Mouse (Mus musculus) fat pad, adult 2 months (tissue): ENCODE data around the gene Nfyb.

ENCODE experiments used
- DNase-seq: peaks from one replicate; pipeline ENCODE4 v3.0.0-alpha.2; 2011; ENCODE audit warnings: low read depth, low spot score; ENCODE audit errors: extremely low read depth

Nfyb gene

DNA sequence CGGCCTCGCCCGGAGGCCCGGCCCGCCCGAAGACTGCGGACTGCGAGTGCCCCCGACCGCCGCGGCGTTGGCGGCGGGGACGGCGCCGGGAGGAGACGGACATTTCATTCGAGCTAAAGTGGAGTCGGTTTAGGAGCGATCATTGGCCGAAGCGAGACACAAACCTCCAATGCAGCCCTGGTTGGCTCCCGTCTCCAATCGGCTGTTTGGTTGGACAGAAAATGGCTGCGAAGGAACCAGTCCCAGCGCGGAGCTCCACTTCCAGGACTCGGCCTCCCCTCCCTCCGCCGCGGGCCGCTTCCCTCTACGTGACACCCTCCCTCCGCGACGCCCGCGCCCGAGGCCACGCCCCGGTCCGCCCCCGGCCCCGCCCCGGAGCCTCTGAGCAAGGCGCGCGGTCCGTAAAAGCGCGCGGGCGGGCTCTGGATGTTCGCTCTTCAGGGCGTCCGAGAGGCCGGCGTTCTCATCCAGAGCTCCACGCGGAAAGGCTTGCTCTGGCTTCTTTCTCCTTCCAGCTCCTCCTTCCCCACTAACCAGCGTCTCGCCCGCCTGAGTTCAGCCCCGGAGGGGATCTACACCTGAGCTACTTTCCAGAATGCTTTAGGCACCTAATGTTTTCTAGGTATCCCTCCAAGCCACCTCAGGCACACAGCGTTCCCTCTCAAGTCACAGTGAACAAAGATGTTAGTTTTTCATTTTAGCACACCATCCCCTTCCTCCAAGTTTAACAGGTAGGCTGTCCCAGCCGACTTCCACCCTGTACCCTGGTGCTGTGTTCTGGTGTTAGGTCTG, at the start of gene Nfyb:
Nfyb (minus strand) TSS at position 305 of the 792 bp plus-strand sequence.
- DNase-seq: peak; percentile 72

DNA sequence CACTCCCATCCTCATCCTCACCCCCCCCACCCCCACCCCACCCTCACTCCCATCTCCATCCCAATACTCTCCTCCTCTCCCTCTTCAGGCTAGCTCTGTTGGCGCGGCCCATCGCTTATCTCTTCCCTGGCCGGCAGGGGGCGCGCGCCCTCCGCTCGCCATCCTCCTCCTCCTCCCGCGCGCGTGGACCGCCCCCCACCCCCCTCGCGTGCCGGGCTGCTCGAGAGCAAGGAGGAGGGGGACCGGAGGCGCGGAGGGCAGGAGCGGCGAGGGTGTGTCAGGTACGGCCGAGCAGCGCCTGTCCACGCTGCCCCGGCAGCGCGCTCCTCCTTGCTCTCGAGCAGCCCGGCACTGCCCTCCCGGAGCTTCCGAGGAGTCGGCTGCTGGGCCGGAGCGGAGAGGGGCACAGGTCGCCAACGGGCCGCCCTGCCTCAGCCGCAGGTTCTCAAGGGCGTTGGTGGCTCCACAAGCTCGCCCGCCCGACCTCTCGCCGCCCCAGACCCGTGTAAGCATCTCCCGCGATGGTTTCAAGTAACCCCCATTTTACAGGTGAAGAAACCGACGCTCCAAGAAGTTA, 48.0 kb upstream of the Nfyb start:
- DNase-seq: no peak

DNA sequence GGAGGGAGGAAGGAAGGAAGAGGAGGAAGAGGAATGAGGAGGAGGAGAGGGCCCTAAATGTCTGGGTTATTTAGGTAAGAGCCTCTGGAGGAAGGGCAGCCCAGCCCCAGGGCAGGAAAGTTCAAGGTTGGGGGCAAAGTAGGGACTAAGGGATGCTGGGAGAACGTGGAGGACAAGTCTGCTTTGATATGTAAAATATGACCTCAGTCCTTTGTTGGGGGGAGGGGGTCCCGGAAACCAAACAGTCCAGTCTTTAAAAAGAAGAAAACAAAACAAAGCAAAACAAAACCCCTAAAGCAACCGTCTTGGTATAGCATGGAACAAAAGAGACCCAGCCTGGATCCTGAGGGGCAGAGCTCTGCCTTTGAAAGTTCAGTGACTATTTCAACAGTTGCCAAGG, 45.4 kb upstream of the Nfyb start:
- no peak for DNase-seq

DNA sequence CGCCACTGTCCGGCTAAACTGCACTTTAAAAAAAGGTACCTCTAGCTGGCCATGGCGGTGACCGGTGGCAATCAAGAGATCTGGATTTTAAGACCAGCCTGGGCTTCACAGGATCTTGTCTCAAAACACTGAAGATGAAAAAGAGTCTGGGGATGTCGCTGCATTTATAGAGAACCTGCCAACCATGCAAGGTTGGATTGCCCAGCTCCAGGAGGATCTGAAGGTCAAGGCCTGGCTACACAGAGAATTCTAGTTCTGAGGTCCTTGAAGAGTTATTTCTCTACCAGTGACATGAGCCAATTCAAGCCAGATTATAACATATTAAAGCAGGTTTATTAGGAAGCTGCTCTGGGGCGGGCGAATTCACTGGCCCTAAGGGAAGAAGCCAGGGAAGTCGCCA, 44.9 kb upstream of the Nfyb start:
- no peak for DNase-seq

DNA sequence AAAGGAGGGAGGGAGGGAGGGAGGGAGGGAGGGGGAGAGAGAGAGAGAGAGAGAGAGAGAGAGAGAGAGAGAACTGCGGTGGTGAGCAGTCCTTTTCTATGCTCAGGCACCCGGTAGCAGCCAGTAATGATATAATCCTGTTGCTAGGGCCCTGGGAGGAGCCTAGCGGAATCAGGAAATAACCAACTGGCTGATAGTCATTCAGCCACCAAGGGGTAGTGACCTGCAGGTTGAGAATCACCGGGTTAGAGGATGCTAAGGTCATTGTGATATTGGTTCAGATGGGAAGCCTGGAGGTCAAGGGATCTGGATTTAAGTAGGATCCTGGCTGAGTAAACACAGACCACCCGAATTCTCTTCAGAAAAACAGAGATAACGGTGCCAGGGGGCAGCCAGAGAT, 44.2 kb upstream of the Nfyb start:
- no peak for DNase-seq

DNA sequence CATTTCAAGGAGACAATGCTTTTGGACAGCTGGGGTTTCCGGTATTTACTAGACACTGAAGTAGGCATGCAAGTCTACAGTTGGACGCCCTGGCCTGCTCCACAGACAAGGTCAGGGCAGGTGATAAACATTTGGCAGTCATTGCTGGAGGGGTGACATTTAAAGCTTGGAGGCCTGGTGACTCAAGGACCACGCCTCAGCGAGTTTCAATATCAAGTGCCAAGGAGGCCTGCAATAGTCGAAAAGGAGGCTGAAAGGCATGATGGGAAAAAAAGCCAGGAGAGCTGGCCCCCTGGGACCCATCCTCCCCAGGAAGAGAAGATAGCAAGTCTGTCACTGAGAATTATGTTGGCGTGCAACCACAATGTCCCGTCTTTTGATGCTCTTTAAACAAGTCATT, 43.3 kb upstream of the Nfyb start:
- no peak for DNase-seq

DNA sequence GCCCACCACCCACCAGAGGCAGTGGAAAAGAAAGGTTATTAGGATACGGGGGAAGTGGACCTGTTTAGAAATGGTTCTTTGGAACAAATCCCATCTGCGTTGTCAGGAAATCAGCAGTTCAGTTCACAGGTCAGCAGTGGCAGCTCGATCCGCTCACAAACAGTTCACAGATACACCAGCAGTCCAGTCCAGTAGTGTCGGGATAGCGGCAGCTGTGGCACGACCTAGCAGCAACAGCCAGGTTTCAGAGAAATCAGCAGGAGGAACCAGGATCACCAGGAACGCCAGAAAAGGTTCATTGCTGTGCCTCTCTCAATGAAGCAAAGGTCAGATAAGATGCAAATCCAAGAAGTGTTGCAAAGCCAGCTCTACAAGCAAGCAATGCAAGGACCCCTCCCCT, 42.5 kb upstream of the Nfyb start:
- no peak for DNase-seq

DNA sequence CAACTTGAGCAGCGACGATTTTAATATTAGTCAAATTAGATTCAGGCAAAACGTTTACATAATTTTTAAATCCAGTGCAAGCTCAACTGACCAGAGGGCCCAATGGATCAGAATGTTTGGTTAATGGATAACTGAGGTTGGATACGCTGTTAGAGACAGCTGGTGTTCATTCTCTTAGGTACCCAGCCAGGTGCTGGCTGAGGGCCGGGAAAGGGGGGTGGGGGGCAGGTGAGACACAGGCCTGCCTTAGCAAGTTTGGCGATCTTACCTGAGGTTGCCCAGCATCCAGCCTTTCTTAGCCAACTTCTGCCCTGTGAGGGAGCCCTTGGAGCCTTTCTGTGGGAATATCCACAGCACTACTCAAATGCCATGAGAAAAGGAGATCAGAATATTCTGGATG, 41.2 kb upstream of the Nfyb start:
- DNase-seq: no peak

DNA sequence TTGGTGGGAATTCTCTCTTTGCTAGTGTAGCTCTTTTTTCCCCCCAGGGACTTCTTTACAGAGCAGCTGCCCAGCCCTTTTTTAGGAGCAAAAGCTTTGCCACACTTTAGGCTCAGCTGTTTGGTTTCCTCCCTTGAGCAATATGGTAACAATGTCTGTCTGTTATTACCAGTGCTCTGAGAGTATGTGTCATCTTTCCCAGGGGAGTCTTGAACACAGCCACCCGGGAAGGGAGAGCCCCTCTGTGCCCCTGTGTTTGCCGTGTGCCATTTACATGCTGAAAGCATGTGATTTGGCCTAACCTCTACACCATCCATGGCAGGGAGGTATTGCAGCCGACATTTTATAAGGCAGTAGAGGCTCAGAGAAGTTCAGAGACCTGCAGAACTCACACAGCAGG, 40.5 kb upstream of the Nfyb start:
- DNase-seq: no peak

DNA sequence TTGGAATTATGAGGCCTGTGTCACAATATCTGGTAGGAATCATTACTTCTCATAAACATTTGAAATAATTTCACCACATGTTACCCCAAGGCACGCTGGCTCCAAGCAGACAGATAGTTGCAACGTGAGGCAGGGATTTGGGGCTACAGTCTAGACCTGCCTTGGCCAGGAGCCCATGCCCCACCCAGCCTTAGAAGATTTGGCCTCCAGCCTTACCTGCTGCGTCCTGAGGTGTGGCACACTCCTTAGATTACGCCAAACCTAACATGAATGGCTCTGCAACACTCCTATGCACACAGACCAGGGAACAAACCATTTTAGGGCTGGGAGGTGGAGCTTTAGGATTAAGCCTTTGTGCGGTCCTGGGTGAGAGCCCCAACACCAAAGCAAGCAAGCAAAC, 36.1 kb upstream of the Nfyb start:
- peak; percentile 50 for DNase-seq

DNA sequence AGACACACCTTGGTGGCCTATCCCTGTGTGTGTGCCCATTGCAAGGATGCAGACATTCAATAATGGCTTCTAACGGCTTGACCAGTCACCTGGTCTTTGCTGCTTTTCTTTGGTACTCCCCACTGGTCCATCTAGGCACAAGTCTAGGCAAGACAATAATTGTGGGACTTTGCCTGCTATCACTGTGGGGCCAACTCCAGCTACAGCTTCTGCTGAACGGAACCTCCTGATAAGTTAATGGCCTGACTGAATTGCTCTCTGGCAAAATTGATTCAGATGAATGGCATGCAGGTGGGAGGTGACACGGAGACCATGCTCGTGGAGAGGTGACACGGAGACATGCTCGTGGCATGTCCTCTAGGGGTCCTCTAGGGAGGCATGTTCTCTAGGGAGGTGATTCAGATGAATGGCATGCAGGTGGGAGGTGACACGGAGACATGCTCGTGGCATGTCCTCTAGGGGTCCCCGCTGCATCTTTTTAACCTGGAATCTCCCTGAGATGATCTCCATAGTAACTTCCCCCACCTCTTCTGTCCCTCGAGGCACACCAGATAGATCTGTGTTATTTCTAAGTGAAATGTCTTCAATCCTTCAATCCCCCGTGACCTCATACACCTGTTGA, 34.5 kb upstream of the Nfyb start:
- no peak for DNase-seq

DNA sequence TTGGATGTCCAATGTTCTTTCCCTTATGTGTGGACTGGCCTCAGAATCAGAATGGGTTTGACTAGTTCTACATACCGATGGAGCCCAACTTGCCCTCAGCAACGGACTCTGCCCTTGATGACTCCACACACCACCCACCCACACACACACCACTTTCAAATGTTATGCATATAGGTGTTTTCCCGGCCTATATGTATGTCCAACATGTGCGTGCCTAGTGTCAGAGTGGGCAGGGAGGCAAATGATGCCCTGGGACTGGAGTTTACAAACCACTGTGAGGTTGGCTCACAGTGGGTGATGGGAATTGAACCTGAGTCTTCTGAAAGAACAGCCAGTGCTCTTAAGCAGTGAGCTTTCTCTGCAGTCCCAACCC, 33.2 kb upstream of the Nfyb start:
- no peak for DNase-seq

DNA sequence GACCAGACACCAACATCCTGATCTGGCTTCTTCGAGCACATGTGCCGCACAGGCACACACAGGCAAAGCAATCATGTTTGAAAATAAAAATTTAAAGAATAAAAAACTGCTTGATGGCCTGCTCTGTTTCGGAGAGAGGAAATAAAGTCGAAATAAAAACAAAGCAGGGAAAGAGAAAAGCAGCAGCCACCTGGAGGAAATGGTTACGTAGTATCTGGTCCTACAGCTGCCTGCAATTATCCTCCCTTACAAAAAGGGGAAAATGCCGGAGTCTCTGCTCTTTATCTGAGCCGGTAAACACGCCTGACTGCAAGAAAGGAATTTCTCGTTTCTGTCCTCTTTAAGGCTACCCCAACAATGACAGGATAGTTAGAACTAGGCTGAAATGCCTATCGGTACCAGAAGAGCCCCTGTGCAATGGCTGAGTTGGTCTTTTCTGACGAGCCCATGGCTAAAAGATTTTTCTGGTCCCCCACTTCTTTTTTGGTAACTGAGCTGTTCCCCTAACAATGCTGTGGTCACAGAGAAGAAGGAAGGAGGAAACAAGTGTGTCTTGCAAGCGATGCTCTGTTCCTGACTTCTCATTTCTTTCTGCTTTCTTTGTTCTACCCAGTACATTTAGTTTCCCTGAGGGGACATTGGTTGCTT, 32.7 kb upstream of the Nfyb start:
- no peak for DNase-seq

DNA sequence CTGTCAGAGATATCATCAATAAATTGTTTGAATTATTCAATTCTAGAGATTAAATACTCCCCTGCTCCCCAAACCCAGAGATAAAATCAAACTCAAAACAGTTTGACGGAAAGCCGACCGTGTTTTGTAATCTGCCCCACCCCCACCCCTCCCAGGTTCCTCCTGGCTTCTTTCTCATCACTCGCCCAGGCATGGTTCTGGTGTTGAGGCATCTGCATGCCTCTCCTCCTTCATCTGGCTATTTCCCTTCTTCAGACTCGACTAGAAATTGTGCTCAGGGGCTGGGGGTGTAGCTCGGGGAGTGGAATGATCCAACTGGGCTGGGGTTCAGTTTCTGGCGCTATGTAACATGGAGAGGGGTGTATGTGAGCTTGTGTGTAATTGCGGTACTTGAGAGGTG, 31.8 kb upstream of the Nfyb start:
- DNase-seq: no peak

DNA sequence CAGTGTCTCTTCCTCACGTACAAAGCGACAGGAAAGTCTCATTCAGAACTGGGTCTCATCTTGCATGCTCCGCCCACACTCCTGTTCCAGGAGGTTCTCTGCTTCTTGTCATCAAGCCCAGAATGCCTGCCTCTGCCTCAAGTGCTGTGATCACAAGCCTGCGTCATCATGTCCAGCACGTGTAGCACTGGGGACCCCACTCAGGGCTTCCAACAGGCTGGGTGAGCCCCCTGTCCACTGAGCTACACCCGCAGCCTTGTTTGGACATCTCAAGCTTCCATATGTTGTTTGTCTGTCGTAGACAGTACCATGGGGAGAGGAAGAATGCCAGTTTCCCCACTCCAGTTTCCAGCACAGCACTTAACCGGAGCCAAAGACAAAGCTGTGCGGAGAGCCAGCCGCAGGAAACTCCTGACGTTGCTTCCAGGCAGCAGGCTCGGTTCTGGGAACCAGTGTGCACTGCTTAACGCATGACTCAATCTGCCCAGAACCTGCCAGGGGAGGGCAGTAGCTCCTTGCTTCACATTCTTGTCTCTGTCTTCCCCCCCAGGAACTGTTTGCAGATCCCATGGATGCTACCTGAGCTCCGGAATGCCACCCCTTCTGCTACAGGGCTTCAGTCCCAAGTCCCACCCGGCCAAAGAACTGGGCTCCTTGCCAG, 31.3 kb upstream of the Nfyb start:
- DNase-seq: peak; percentile 74

DNA sequence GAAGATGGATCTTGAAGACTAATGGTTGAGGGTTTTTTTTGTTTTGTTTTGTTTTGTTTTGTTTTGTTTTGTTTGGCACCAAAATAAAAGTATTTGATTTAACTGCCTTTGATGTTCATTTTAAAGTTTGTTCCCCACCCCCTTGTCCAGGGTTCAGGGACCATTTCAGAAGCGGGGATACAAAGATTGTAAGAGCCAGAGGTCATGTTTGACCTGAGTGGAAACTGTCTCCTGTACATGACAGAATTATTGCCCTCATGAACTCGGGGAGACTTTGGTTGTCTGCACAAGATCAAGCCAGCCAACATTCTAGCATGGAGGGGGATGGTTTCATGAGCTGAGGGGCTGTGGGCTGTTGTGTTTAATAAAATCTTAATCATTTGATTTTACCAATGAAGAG, 28.4 kb upstream of the Nfyb start:
- no peak for DNase-seq

DNA sequence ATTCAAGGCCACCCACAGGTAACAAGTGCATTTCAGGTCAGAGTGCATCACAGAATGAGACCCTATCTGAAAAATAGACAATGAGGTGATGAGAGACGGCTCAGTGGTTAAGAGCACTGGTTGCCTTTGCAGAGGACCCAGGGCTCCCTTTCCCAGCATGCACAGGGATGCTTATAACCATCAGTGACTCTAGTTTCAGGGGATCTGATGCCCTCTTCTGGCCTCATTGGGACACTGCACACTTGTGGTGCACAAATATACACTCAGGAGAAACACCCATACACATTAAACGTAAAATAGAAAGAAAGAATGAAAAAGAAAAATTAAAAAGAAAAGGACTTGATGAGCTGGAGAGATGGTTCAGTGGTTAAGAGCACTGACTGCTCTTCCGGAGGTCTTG, 27.8 kb upstream of the Nfyb start:
- DNase-seq: no peak

DNA sequence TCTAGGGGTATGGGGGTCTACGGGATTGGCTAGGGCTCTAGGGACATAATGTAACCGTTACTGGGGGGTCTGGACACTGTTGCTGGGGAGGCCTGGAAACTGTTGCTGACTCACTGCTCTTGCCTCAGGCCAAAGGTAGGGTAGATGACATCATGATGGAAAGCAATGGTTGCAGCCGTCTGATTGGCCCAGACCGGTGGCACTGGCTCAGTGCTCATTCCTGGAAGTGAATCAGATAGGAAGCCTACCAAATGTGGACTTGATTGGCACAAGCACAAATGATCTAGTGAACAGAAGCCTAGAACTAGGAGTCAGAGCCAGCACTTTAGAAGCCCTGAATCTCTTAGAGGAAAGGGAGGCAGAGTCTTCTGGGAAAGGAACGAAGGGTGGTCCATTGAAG, 26.6 kb upstream of the Nfyb start:
- DNase-seq: no peak

DNA sequence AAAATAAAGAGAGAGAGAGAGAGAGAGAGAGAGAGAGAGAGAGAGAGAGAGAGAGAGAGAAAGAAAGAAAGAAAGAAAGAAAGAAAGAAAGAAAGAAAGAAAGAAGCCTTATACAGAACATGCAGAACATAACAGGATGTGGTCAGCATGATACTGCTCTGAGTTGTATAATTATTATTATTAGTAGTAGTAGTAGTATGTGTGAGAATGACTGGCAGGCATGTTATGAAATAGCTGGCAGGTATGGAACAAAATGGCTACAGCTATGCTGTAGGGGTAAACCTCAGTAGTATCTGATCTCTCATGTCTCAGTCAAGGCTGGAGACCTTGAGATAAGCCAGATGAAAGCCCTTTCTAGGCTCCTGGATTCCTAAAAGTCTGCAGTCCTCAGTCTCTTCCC, 25.2 kb upstream of the Nfyb start:
- DNase-seq: no peak

DNA sequence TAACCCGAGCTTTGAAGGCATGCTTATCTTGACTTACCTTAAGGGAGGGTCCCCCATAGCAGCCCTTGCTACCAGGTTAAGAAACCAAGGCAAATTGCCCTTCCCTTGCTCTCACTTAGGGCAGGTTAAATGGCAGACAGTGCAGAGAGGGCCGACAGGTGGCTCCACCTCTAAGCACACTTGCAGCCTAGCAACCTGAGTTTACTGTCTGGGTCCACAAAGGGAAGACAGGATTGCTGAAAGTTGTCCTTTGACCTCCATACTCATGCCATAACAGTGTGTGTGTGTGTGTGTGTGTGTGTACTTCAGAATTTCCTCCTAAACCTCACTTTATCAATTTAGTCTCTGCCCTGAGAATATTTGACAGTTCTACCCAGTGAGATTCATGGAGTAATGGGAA, 18.5 kb upstream of the Nfyb start:
- DNase-seq: no peak

DNA sequence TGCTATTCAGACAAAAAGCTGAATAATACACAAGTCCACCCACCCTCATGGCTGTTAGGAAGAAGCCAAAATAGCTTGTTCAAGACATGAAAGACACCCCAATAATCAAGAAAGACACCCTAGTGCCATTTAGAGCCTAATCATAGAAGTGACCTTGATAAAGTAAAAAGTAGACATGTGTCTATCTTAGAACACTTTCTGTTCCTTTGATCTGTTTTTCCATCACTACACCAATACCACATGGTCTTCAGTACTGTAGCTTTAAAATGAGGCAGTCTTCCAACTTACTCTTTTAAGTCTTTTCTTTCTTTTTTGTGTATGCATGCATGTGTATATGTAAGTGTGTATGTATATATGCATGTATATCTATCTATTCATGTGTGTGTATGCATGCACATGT, 16.9 kb upstream of the Nfyb start:
- DNase-seq: no peak

DNA sequence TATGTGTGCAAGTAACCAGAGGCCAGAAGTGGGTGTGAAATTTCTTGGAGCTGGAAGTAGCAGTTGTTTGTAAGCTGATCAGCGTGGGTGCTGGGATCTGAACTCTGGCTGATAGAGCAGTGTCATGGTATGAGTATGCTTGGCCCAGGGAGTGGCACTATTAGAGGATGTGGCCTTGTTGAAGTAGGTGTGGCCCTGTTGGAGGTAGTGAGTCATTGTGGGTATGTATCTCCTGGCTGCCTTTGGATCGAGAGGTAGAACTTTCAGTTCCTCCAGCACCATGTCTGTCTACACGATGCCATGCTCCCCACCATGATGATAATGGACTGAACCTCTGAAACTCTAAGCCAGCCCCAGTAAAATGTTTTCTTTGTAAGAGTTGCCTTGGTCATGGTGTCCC, 16.4 kb upstream of the Nfyb start:
- no peak for DNase-seq
